Mouse (Mus musculus) CD4-positive, CD25-positive, alpha-beta regulatory T cell (primary cell): ENCODE results near the gene Zfp661. TPM values are rescaled to one million over a fixed set of nuclear protein-coding genes. Genes with fewer than 3 reads are reported as not detected.

Experiments used
- polyA plus RNA-seq: library from polyadenylated mRNA; unstranded; fragments of 100-300 nt; shearing (Covaris generic); gene quantifications from one replicate; pipeline ENCODE4 v1.2.1, GENCODE M21; 2017

The Zfp661 gene
- 3.8 TPM for polyA plus RNA-seq

DNA sequence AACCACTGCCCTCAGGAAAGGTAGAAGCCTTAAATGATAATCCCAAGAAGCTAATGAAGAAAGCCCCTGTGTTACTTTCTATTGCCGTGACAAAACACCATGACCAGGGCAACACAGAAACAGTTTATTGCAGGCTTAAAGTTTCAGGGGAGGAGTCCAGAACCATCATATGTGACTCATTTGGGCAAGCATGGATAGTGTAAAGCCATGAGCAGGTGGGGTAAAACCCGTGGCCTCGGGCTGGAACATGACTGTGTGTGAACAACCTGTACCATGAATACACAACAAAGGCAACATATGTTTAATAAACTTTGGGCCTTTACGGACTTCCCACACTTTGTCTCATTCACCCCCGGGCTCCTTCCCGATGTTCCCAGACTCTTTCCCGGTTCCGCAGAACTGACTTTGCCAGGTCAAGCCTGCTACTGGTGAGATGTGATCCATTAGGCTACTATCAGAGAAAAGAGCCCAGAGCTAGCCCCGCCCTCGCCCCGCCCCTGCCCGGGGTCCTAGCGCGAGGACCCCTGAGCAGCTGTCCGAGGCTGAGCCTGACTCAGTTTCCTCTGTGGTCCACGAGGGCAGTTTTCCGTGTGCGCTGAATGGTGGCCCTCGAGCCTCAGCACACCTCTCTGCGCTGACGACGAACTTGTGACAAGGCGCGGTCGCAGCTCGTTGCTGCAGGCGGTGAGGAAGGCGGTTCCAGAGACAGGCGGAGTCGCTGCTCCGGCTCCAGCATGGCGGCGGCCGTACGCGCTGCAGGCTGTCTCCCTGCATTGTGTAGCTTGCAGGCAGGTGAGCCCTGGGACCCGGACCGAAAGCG lies at the start of gene Zfp661, which contains the start of gene Mrps5:
TSS of gene Zfp661 (minus strand) at position 401 of the 820 bp plus-strand sequence.
TSS of gene Mrps5 (plus strand) at position 529 of the 820 bp plus-strand sequence.

DNA sequence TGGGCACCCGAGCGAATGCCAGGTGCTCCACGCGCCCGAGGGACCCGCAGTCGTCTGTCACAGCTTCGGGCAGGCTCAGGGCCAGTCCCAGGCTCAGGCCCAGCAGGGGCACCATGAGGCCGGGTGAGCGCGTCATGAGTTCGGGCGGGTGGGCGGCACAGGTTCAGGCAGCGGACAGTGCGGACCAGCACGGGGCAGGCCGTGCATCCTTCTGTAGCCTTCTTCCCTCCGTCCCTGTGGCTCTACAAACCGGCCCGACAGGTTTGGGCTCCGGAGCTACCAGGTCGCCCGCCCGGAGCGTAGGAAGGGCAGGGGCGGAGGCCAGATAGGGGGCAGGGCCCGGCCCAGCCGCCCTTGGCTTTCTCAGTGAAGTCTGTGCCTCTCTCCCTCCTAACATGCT lies 45.7 kb downstream of the Zfp661 start, which contains the start of gene Prom2:
TSS of gene Prom2 (minus strand) at position 283 of the 400 bp plus-strand sequence.

Other genes with a start within 250 kb of the Zfp661 start
- gene Astl, start 248.5 kb downstream of the Zfp661 start, polyA plus RNA-seq, result 0.44 TPM
- gene Adra2b, start 223.9 kb downstream of the Zfp661 start, polyA plus RNA-seq, result 0.07 TPM
- gene Gpat2, start 161.9 kb downstream of the Zfp661 start, polyA plus RNA-seq, result 0.68 TPM
- gene Fahd2a, start 142.5 kb downstream of the Zfp661 start, polyA plus RNA-seq, result 29.0 TPM
- gene Kcnip3, start 65.0 kb downstream of the Zfp661 start, polyA plus RNA-seq, result not detected
- gene Prom2, start 45.6 kb downstream of the Zfp661 start, polyA plus RNA-seq, result 0.04 TPM
- gene Mrps5, start 128 bp upstream of the Zfp661 start, polyA plus RNA-seq, result 142 TPM
- not detected for gene Mal, start 69.6 kb upstream of the Zfp661 start, polyA plus RNA-seq
- not detected for gene Mall, start 142.8 kb upstream of the Zfp661 start, polyA plus RNA-seq
- gene Nphp1, start 201.8 kb upstream of the Zfp661 start, polyA plus RNA-seq, result 0.44 TPM
- gene Mtln, start 205.4 kb upstream of the Zfp661 start, polyA plus RNA-seq, result 36.3 TPM
- gene Bub1, start 244.8 kb upstream of the Zfp661 start, polyA plus RNA-seq, result 0.96 TPM